ENCODE assay signal across 9 mouse cellular contexts in genomic region chr17:67133440-67134103, GRCm38 (mm10).
DNase-seq lines count a peak whose midpoint lies in the region; ATAC-seq and TF ChIP-seq lines count a peak whose summit lies in the region.
"Had no signal": no experiment of that assay in that cellular context is flagged by ENCODE, and none has a peak within 500 bp of the region (broad histone marks: within the 10 kb centered on the region; RNA-seq: fewer than 3 reads in every experiment).

No protein-coding gene starts in this region.

- no peaks in the 10 kb centered on the region for H3K9me3 ChIP-seq in heart, embryonic 13.5 days
- no peaks in the 10 kb centered on the region for H3K9me3 ChIP-seq in kidney, embryonic 16.5 days (ENCODE audit: low read length)
- H3K9me3 ChIP-seq in lung, embryonic 16.5 days (ENCODE audit: control insufficient read depth, low read length), result no peaks in the 10 kb centered on the region
- no peaks in the 10 kb centered on the region for H3K9me3 ChIP-seq in stomach, postnatal 0 days (ENCODE audit: control insufficient read depth, low read length)

- peak overlapping the region; percentile 1; the same call in 1 of the 2 replicates for H3K27ac ChIP-seq in embryonic fibroblast, embryonic 13.5 days (ENCODE audit: insufficient read depth, low read length)
- peak overlapping the region; percentile 86 for H3K27ac ChIP-seq in heart, embryonic 13.5 days (replicated peaks)
- peak overlapping the region; percentile 71 for H3K27ac ChIP-seq in kidney, embryonic 16.5 days (ENCODE audit: low read length)
- H3K27ac ChIP-seq in lung, embryonic 16.5 days (ENCODE audit: low read length), result peak overlapping the region; percentile 83
- H3K27ac ChIP-seq in stomach, postnatal 0 days (replicated peaks), result no peak overlapping the region

- peak; percentile 9 for DNase-seq in thymus, postnatal 4 days
- no peak for DNase-seq in thymus, postnatal 10 days (ENCODE audit: low spot score in 2 of 2)
- DNase-seq in stomach, postnatal 0 days (ENCODE audit: low spot score), result peak; percentile 26
- no peak for DNase-seq in urinary bladder, adult 2 months (ENCODE audit: low spot score)

- 16% methylated on average over 13 of the region's 13 CpGs for WGBS in heart, embryonic 13.5 days
- 26% methylated on average over 13 of the region's 13 CpGs for WGBS in kidney, embryonic 16.5 days
- WGBS in lung, embryonic 16.5 days, result 11% methylated on average over 13 of the region's 13 CpGs
- 36% methylated on average over 13 of the region's 13 CpGs for WGBS in stomach, postnatal 0 days

- ATAC-seq in heart, embryonic 13.5 days (ENCODE audit: extremely low read depth, insufficient number of reproducible peaks, low FRiP score, low TSS enrichment), result peak; percentile 37; the same call in 1 of the 2 replicates
- ATAC-seq in kidney, embryonic 16.5 days (ENCODE audit: low FRiP score, low TSS enrichment), result peak; percentile 87
- ATAC-seq in lung, embryonic 16.5 days (ENCODE audit: low read depth), result peak; percentile 92
- no peak for ATAC-seq in stomach, postnatal 0 days (ENCODE audit: low FRiP score, low TSS enrichment)
- ATAC-seq: Patski had no signal

- peak overlapping the region; percentile 55 for H3K4me2 ChIP-seq in heart, embryonic 13.5 days
- 0 out of 2 replicates have a peak overlapping the region, but pooled peaks have one; percentile 16 for H3K4me2 ChIP-seq in kidney, embryonic 16.5 days (replicated peaks; ENCODE audit: low read depth, low read length)
- H3K4me2 ChIP-seq in lung, embryonic 16.5 days (ENCODE audit: low read depth, low read length), result peak overlapping the region; percentile 33; the same call in 1 of the 2 replicates
- 0 out of 2 replicates have a peak overlapping the region, but pooled peaks have one; percentile 11 for H3K4me2 ChIP-seq in stomach, postnatal 0 days (replicated peaks; ENCODE audit: low read depth)

- no peak for TF ChIP-seq CTCF in embryonic fibroblast, embryonic 13.5 days (IDR thresholded peaks at IDR 0.05; ENCODE audit: borderline replicate concordance, insufficient read depth, low read length)
- TF ChIP-seq CTCF in stomach, postnatal 0 days (IDR thresholded peaks at IDR 0.05; ENCODE audit: low read depth), result no peak

- peaks cover 4% of the 10 kb centered on the region for H3K4me1 ChIP-seq in embryonic fibroblast, embryonic 13.5 days (ENCODE audit: control insufficient read depth, insufficient read depth, low read length)
- peaks cover 56% of the 10 kb centered on the region for H3K4me1 ChIP-seq in heart, embryonic 13.5 days
- H3K4me1 ChIP-seq in kidney, embryonic 16.5 days (ENCODE audit: insufficient read depth, low read length), result peaks cover 22% of the 10 kb centered on the region
- peaks cover 21% of the 10 kb centered on the region for H3K4me1 ChIP-seq in lung, embryonic 16.5 days (replicated peaks; ENCODE audit: control insufficient read depth, insufficient read depth, low read length)
- H3K4me1 ChIP-seq in stomach, postnatal 0 days (replicated peaks; ENCODE audit: control insufficient read depth, insufficient read depth), result peaks cover 4% of the 10 kb centered on the region; the same call in 1 of the 2 replicates

- no peak for TF ChIP-seq POLR2A in embryonic fibroblast, embryonic 13.5 days (IDR thresholded peaks at IDR 0.05; ENCODE audit: low read depth, low read length)

- H3K27me3 ChIP-seq in heart, embryonic 13.5 days (replicated peaks), result no peaks in the 10 kb centered on the region
- no peaks in the 10 kb centered on the region for H3K27me3 ChIP-seq in kidney, embryonic 16.5 days (ENCODE audit: insufficient read depth, low read length)
- H3K27me3 ChIP-seq in lung, embryonic 16.5 days (ENCODE audit: control insufficient read depth, insufficient read depth, low read depth, low read length), result no peaks in the 10 kb centered on the region
- H3K27me3 ChIP-seq in stomach, postnatal 0 days (ENCODE audit: control insufficient read depth, insufficient read depth, low read length), result no peaks in the 10 kb centered on the region
- H3K27me3 ChIP-seq: Patski had no signal

- no peaks in the 10 kb centered on the region for H3K36me3 ChIP-seq in heart, embryonic 13.5 days
- no peaks in the 10 kb centered on the region for H3K36me3 ChIP-seq in kidney, embryonic 16.5 days (ENCODE audit: insufficient read depth, low read length)
- H3K36me3 ChIP-seq in lung, embryonic 16.5 days (ENCODE audit: control insufficient read depth, insufficient read depth, low read length), result no peaks in the 10 kb centered on the region
- no peaks in the 10 kb centered on the region for H3K36me3 ChIP-seq in stomach, postnatal 0 days (ENCODE audit: control insufficient read depth, insufficient read depth, low read length)

- no peak overlapping the region for H3K4me3 ChIP-seq in embryonic fibroblast, embryonic 13.5 days (ENCODE audit: insufficient read depth, low read length)
- no peak overlapping the region for H3K4me3 ChIP-seq in heart, embryonic 13.5 days
- H3K4me3 ChIP-seq in kidney, embryonic 16.5 days (ENCODE audit: low read length), result no peak overlapping the region
- H3K4me3 ChIP-seq in lung, embryonic 16.5 days (ENCODE audit: low read length), result no peak overlapping the region
- no peak overlapping the region for H3K4me3 ChIP-seq in stomach, postnatal 0 days (ENCODE audit: low read depth, low read length)

- no peak for TF ChIP-seq EP300 in stomach, postnatal 0 days (optimal IDR thresholded peaks at IDR 0.05)

- H3K9ac ChIP-seq in heart, embryonic 13.5 days, result no peak overlapping the region
- no peak overlapping the region for H3K9ac ChIP-seq in kidney, embryonic 16.5 days (replicated peaks; ENCODE audit: low read length)
- no peak overlapping the region for H3K9ac ChIP-seq in lung, embryonic 16.5 days (ENCODE audit: low read length)
- no peak overlapping the region for H3K9ac ChIP-seq in stomach, postnatal 0 days (ENCODE audit: low read length)

Comparison
In these comparisons a context has a peak if more than half of its experiments do, and no peak if none do; other contexts are left out.
1. DNase-seq: peak in thymus, postnatal 4 days (single experiment) and stomach, postnatal 0 days (single experiment); none in thymus, postnatal 10 days (0 of 2) and urinary bladder, adult 2 months (single experiment).
2. Peak in every context shown above with its lines, with median percentiles within 50 percentile points of each other: H3K4me2 ChIP-seq.